Mouse (Mus musculus) cerebellum, adult (tissue): ENCODE results near the gene Anxa11.
"Not testable (repeated sequence)": the region's sequence is repeated elsewhere in the genome, so short reads cannot be mapped to it uniquely, and the experiment has no call there.

Experiments used
- ATAC-seq: cut with Nextera tagmentation; 2 replicates; pipeline ENCODE4 v1.9.2; 2017; ENCODE audit warnings: mild to moderate bottlenecking, moderate library complexity, mixed read lengths; ENCODE audit not compliant: insufficient number of reproducible peaks, low FRiP score, low TSS enrichment

Gene Anxa11

DNA sequence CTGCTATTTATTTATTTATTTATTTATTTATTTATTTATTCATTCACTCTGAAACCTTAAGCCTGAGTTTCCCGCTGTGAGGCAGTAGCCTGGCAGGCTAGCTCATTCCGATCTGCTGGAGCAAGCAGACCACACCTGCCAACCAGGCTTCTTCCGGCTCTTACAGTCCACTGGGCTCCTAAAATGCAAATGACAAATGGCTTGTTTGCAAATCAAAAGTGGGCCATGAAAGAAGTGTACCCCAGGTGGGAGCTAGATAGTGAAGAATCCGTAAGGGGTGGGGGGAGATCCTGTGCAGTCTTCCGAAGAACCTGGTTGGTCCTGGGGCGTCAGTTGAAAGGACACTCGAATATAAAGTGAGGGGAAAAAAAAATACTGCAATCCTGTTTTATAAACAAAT is 995 bp upstream of the Anxa11 start:
- no peak for ATAC-seq

DNA sequence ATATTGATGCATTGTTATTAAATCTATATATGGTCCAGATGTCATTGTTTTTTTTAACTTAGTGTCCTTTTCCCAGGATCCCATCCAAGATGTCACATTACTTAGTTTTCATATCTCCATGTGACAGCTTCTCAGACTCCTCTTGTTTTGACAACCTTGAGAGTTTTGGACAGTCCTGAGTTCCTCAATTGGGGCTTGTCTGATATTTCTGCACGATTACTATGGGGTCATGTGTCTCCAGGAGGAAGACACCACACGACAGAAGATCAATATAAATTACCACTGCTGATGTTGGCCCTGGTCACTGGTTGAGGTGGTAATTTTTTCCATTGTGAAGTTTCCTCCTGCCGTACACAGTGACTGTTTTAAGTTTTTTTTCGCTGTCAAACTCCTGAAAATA is 377 bp upstream of the Anxa11 start:
- ATAC-seq = no peak

- ATAC-seq = no peak
These were observed 690 bp downstream of the Anxa11 start for GRCm38 (mm10) chr14:25842688-25843003.

GRCm38 (mm10) chr14:25844372-25844771 is 2.4 kb downstream of the Anxa11 start:
- no peak for ATAC-seq

- no peak for ATAC-seq
These were observed 4.0 kb downstream of the Anxa11 start for GRCm38 (mm10) chr14:25845832-25846383.

- no peak for ATAC-seq
These were observed 4.6 kb downstream of the Anxa11 start for GRCm38 (mm10) chr14:25846516-25846915.

DNA sequence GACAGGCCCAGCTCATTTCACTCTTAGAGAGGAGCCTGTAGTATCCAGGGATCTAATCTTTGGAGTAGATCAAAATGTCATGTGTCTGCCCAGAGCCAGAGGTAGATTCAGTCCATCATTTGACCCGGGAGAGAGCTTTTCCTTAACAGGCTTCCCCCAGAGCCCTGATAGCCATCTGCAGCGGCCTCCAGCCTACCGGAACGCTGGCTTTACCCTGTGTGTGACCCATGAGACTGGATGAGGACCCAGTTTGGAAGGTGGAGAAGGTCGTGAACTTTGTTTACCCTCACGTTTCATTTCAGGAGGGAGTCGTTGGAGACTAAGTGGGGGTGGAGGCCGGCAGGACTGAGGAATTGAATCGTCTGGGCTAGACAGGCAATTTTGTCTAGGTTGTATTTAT is 5.7 kb downstream of the Anxa11 start:
- no peak for ATAC-seq

- ATAC-seq = no peak
These were observed 6.3 kb downstream of the Anxa11 start for GRCm38 (mm10) chr14:25848237-25848636.

GRCm38 (mm10) chr14:25848708-25849107 is 6.8 kb downstream of the Anxa11 start:
- not testable (repeated sequence) for ATAC-seq

- ATAC-seq = no peak
These were observed 8.5 kb downstream of the Anxa11 start for GRCm38 (mm10) chr14:25850433-25850832.

GRCm38 (mm10) chr14:25851189-25851588 is 9.2 kb downstream of the Anxa11 start:
- ATAC-seq = no peak

- ATAC-seq = no peak
These were observed 10.2 kb downstream of the Anxa11 start for GRCm38 (mm10) chr14:25852121-25852561.

GRCm38 (mm10) chr14:25853295-25853694 is 11.3 kb downstream of the Anxa11 start:
- ATAC-seq = no peak

- ATAC-seq = no peak
These were observed 11.9 kb downstream of the Anxa11 start for GRCm38 (mm10) chr14:25853717-25854452.

DNA sequence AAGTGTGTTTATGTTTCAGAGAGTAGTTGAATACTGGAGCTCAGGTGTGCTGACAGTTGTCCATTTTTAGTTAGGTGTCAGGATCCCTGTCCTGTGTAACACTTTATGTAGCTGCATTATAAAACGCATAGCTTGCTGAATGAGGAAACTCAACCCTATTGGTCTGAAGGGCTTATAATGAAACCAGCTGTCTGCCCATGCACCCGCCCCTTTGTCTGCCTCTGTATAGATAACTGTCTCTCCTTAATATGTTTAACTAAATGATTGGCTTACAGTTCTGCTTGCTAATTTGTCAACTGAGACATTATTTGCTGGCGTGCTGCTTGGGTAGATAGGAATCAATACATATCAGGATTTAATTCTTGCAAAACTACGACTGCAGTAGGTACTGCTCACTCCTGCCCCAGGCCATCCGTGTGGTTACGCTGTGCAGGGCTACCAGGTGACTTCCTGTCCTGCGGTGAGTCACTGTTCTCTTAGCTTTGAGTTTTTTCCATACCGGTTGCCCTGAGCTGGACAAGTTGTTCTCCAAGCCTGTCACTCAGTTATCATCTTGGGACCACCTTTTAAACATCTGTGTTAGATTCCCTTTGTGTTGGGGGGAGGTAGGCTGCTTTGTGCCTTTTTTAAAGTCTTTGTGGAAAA is 13.4 kb downstream of the Anxa11 start:
- no peak for ATAC-seq

- ATAC-seq = no peak
These were observed 15.2 kb downstream of the Anxa11 start for GRCm38 (mm10) chr14:25857168-25857621.

DNA sequence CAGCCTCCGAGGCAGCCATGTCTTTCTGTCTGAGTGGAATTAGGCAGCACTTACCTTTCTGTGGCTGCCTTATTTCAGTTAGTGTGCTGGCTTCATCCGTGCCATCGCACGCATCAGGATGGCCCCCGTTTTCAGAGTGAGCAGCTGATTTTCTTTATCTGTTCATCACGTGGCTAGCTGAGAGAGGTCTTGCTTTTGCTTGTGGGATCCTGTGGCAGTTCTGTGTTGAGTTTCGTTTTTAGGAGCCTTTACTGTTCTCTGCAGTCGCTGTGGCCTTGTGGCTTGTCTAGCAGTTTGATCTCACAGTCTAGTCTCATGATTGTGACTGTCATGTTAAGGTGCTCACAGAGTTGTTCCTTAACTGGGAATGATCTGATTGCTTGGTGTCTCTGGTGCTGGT is 16.0 kb downstream of the Anxa11 start:
- ATAC-seq = no peak

- ATAC-seq = no peak
These were observed 20.0 kb downstream of the Anxa11 start for GRCm38 (mm10) chr14:25861771-25862530.

DNA sequence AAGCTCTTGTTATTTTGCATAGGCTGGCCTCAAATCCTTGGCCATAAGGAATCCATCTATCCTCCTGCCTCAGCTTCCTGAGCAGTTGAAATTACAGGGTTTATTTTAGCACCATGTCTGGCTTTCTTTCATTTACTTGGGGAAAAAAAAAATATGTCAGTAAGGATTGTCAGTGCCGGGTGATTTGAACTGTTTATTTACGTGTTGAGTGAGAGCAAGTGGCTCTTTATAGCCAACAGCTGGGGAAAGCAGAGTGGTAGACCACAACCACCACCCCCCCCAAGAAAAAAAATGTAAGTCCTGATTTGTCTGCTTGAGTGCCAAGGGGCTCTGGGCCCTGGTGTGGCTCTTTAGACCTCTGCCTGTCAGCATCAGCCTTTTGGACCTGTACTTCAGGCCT is 21.8 kb downstream of the Anxa11 start:
- ATAC-seq = no peak

- no peak for ATAC-seq
These were observed 23.3 kb downstream of the Anxa11 start for GRCm38 (mm10) chr14:25865251-25865650.

DNA sequence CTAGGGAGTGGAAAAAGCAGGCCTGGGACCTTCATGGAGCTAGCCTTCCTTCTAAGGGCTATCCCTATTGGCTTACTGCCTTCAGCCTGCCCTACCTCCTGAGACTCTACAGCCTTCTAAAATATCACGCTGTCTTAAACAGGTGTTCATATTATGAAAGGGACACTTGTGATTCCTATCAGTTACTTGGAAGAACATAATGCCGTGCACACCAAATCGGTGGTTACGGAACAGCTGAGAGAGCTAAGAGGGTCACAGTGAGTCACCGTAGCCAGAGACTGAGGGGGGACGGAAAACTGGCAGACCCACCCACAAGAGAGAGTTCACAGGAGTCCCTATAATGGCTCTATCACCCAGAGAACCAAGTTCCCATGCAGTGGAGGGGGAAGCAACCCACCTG is 24.4 kb downstream of the Anxa11 start:
- ATAC-seq = no peak
